Mouse (Mus musculus): ENCODE results near the gene Defb45. TPM values are rescaled to one million over a fixed set of nuclear protein-coding genes. Genes with fewer than 3 reads are reported as not detected.
A peak's percentile ranks its signal among the peaks of the same experiment; 100 is the strongest.

The Defb45 gene
- polyA plus RNA-seq, 1 experiment from 2014 or later: not detected

- Histone ChIP-seq H3K4me3 (peak within 1 kb of the TSS; percentile 51), H3K9ac (peak within 1 kb of the TSS; percentile 65), H3K9me3 (no peaks in the 10 kb centered on the region), H3K27ac (no peak within 1 kb of the TSS), H3K4me2 (peak within 1 kb of the TSS; percentile 91), H3K27me3 (peaks cover 54% of the 10 kb centered on the region), H3K4me1 (peaks cover 14% of the 10 kb centered on the region), H3K36me3 (no peaks in the 10 kb centered on the region)
- WGBS: 1% methylated on average over 59 of the region's 59 CpGs
- peak; percentile 63; the same call in 1 of the 2 replicates for ATAC-seq (ENCODE audit: insufficient number of reproducible peaks, insufficient read depth, low FRiP score, low TSS enrichment, low read depth)
These were observed 27.8 kb upstream of the Defb45 start, which contains the start of gene Rem1 for GRCm38 (mm10) chr2:152626774-152627591. TSS of gene Rem1 (plus strand) at chr2:152626951.

DNA sequence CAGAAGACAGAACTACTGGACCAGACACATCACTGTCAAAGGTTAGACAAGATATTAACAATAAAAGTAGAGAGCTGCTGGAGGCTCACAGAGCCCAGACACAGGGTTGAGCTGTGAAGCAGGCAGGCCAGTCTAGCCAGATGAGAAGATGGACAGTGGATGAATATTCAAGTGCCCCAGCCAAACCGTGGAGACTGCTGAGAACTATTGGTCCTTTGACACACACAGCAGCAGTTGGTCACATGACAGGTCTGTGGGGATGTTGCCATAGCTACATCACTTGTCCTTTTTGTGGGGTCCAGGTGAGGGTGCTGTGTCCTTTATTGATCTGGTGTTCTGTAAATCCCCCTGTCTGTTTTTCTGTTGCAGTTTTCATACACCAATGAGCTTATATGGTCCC, 26.1 kb upstream of the Defb45 start:
- 21% methylated on average over 1 of the region's 1 CpGs for WGBS
- Histone ChIP-seq H3K27me3 (peaks cover 54% of the 10 kb centered on the region), H3K36me3 (no peaks in the 10 kb centered on the region), H3K4me3 (no peak overlapping the region), H3K4me2 (no peak overlapping the region), H3K4me1 (peaks cover 14% of the 10 kb centered on the region), H3K27ac (no peak overlapping the region), H3K9ac (no peak overlapping the region), H3K9me3 (no peaks in the 10 kb centered on the region)
- ATAC-seq (ENCODE audit: insufficient number of reproducible peaks, insufficient read depth, low FRiP score, low TSS enrichment, low read depth): no peak

DNA sequence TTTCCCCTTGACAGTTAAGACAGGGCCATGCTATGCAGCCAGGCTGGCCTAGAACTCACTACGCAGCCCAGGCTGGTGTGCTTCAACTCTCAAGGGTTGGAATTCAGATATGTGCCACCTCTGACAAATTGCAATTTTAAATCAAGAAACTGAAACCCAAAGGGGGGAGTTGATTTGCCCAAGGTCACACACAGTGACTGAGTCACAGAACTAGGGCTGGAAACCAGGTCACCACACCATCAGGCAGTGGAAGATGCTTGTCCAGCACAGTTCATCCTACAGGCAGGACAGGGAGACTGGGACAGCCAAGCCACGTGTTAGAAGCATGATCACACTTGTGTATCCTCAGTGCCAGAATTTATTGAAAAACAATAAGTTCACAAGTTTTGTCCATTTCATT, 25.4 kb upstream of the Defb45 start:
- H3K36me3 ChIP-seq: no peaks in the 10 kb centered on the region
- no peaks in the 10 kb centered on the region for H3K9me3 ChIP-seq
- no peak overlapping the region for H3K4me2 ChIP-seq
- peaks cover 14% of the 10 kb centered on the region for H3K4me1 ChIP-seq
- no peak overlapping the region for H3K9ac ChIP-seq
- 78% methylated on average over 2 of the region's 2 CpGs for WGBS
- H3K27me3 ChIP-seq: peaks cover 52% of the 10 kb centered on the region
- no peak overlapping the region for H3K27ac ChIP-seq
- H3K4me3 ChIP-seq: no peak overlapping the region
- no peak for ATAC-seq (ENCODE audit: insufficient number of reproducible peaks, insufficient read depth, low FRiP score, low TSS enrichment, low read depth)

DNA sequence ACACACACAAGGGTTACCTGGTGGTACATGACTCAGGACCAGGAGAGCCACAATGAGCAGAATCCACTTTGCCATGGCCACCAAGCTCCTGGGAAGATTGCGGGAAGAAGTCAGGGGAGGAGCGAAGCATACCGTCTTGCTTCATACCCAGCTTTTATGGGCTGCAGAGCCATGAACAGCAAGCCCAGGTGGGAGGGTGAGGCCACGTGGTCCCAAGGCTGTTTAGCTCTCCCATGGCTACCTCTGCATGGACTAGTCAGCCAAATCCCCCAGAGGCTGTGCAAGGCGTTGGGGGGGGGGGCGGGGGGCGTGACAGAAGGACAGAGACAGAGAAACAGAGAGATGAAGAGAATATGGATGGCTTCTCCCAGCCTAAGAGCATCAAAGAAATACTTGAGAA, 23.8 kb upstream of the Defb45 start, which contains the start of gene Defb25:
Gene Defb25, minus strand, starts transcription at position 101 of the 400 bp plus-strand sequence.
- Histone ChIP-seq H3K27ac (no peak within 1 kb of the TSS), H3K9me3 (no peaks in the 10 kb centered on the region), H3K4me2 (no peak within 1 kb of the TSS), H3K9ac (no peak within 1 kb of the TSS), H3K27me3 (peaks cover 36% of the 10 kb centered on the region), H3K36me3 (no peaks in the 10 kb centered on the region), H3K4me3 (no peak within 1 kb of the TSS), H3K4me1 (peaks cover 14% of the 10 kb centered on the region)
- no peak for ATAC-seq (ENCODE audit: insufficient number of reproducible peaks, insufficient read depth, low FRiP score, low TSS enrichment, low read depth)
- 82% methylated on average over 7 of the region's 7 CpGs for WGBS

- ATAC-seq (ENCODE audit: insufficient number of reproducible peaks, insufficient read depth, low FRiP score, low TSS enrichment, low read depth): no peak
- Histone ChIP-seq H3K4me2 (no peak overlapping the region), H3K9me3 (no peaks in the 10 kb centered on the region), H3K27me3 (peaks cover 28% of the 10 kb centered on the region), H3K4me3 (no peak overlapping the region), H3K27ac (no peak overlapping the region), H3K36me3 (no peaks in the 10 kb centered on the region), H3K4me1 (peaks cover 12% of the 10 kb centered on the region), H3K9ac (no peak overlapping the region)
- WGBS: 90% methylated on average over 13 of the region's 13 CpGs
These were observed 23.0 kb upstream of the Defb45 start for GRCm38 (mm10) chr2:152622151-152622550.

GRCm38 (mm10) chr2:152620367-152621134, 21.4 kb upstream of the Defb45 start:
- Histone ChIP-seq H3K27me3 (peaks cover 12% of the 10 kb centered on the region), H3K27ac (no peak overlapping the region), H3K9ac (no peak overlapping the region), H3K4me1 (no peaks in the 10 kb centered on the region), H3K9me3 (no peaks in the 10 kb centered on the region), H3K36me3 (no peaks in the 10 kb centered on the region), H3K4me2 (no peak overlapping the region), H3K4me3 (no peak overlapping the region)
- no peak for ATAC-seq (ENCODE audit: insufficient number of reproducible peaks, insufficient read depth, low FRiP score, low TSS enrichment, low read depth)
- 56% methylated on average over 9 of the region's 9 CpGs for WGBS

GRCm38 (mm10) chr2:152617374-152617773, 18.2 kb upstream of the Defb45 start:
- H3K4me2 ChIP-seq: no peak overlapping the region
- H3K36me3 ChIP-seq: no peaks in the 10 kb centered on the region
- no peak overlapping the region for H3K27ac ChIP-seq
- H3K9ac ChIP-seq: no peak overlapping the region
- no peaks in the 10 kb centered on the region for H3K27me3 ChIP-seq
- 57% methylated on average over 5 of the region's 5 CpGs for WGBS
- H3K4me1 ChIP-seq: no peaks in the 10 kb centered on the region
- ATAC-seq (ENCODE audit: insufficient number of reproducible peaks, insufficient read depth, low FRiP score, low TSS enrichment, low read depth): no peak
- no peaks in the 10 kb centered on the region for H3K9me3 ChIP-seq
- H3K4me3 ChIP-seq: no peak overlapping the region

DNA sequence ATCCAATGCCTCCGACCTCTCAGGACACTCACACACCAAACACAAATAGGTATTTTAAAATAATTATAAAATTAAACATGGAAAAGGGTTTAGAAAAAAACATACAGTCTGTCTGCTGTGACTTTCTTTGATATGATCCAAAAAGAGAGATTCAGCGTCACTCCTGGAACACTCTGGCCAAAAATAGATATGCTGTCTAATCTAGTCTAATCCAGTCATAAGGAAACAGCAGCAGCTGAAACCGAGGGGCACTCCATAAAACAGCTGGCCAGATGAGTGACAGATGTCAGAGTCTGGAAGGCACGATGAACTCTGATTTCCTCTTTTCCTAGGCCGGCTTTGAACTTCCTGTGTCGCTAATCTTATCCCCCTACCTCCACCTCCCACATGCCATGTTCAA, 17.3 kb upstream of the Defb45 start:
- H3K27ac ChIP-seq: no peak overlapping the region
- no peak overlapping the region for H3K4me3 ChIP-seq
- WGBS: 67% methylated on average over 6 of the region's 6 CpGs
- H3K36me3 ChIP-seq: no peaks in the 10 kb centered on the region
- H3K27me3 ChIP-seq: no peaks in the 10 kb centered on the region
- H3K4me2 ChIP-seq: no peak overlapping the region
- no peak for ATAC-seq (ENCODE audit: insufficient number of reproducible peaks, insufficient read depth, low FRiP score, low TSS enrichment, low read depth)
- no peaks in the 10 kb centered on the region for H3K9me3 ChIP-seq
- H3K9ac ChIP-seq: no peak overlapping the region
- H3K4me1 ChIP-seq: no peaks in the 10 kb centered on the region

GRCm38 (mm10) chr2:152615563-152615962, 16.4 kb upstream of the Defb45 start:
- no peaks in the 10 kb centered on the region for H3K9me3 ChIP-seq
- H3K27ac ChIP-seq: no peak overlapping the region
- H3K27me3 ChIP-seq: no peaks in the 10 kb centered on the region
- no peak overlapping the region for H3K4me3 ChIP-seq
- no peaks in the 10 kb centered on the region for H3K4me1 ChIP-seq
- 12% methylated on average over 7 of the region's 7 CpGs for WGBS
- no peak overlapping the region for H3K4me2 ChIP-seq
- no peak for ATAC-seq (ENCODE audit: insufficient number of reproducible peaks, insufficient read depth, low FRiP score, low TSS enrichment, low read depth)
- no peaks in the 10 kb centered on the region for H3K36me3 ChIP-seq
- H3K9ac ChIP-seq: no peak overlapping the region

GRCm38 (mm10) chr2:152612193-152612592, 13.0 kb upstream of the Defb45 start:
- 31% methylated on average over 7 of the region's 8 CpGs for WGBS

GRCm38 (mm10) chr2:152608719-152609118, 9.5 kb upstream of the Defb45 start:
- Histone ChIP-seq H3K4me2 (no peak overlapping the region), H3K4me1 (no peaks in the 10 kb centered on the region), H3K36me3 (no peaks in the 10 kb centered on the region), H3K4me3 (no peak overlapping the region), H3K27me3 (no peaks in the 10 kb centered on the region), H3K9ac (no peak overlapping the region), H3K9me3 (no peaks in the 10 kb centered on the region), H3K27ac (no peak overlapping the region)
- ATAC-seq (ENCODE audit: insufficient number of reproducible peaks, insufficient read depth, low FRiP score, low TSS enrichment, low read depth): no peak
- 100% methylated on average over 1 of the region's 1 CpGs for WGBS

More at GRCm38 (mm10) chr2:152612193-152612592, 13.0 kb upstream of the Defb45 start:
- Histone ChIP-seq H3K9ac (no peak overlapping the region), H3K27ac (no peak overlapping the region), H3K27me3 (no peaks in the 10 kb centered on the region), H3K4me2 (no peak overlapping the region; the same call in 1 of the 2 replicates), H3K9me3 (no peaks in the 10 kb centered on the region), H3K4me3 (no peak overlapping the region), H3K36me3 (no peaks in the 10 kb centered on the region), H3K4me1 (no peaks in the 10 kb centered on the region)
- ATAC-seq (ENCODE audit: insufficient number of reproducible peaks, insufficient read depth, low FRiP score, low TSS enrichment, low read depth): no peak

DNA sequence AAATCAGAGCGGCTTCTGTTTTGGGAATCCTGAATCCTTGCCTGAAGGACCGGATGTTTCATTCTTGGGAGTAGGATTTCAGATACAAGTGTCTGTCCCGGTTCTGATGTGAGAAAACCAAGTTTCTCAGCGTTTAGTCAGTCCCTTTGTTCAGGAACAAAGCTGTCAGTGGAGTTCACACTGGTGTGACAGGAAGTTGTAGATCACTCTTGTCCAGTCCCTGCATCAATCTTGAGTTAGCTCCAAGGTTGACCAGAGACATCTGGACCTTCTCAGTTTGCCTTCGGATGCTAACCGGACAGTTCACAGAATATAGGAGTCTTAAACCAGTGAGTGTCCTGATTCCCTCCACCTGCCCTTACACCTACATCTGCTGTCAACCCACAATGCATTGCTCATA, 8.5 kb upstream of the Defb45 start:
- no peak for ATAC-seq (ENCODE audit: insufficient number of reproducible peaks, insufficient read depth, low FRiP score, low TSS enrichment, low read depth)
- Histone ChIP-seq H3K4me3 (no peak overlapping the region), H3K36me3 (no peaks in the 10 kb centered on the region), H3K27me3 (no peaks in the 10 kb centered on the region), H3K9ac (no peak overlapping the region), H3K4me1 (no peaks in the 10 kb centered on the region), H3K27ac (no peak overlapping the region), H3K4me2 (no peak overlapping the region), H3K9me3 (no peaks in the 10 kb centered on the region)
- 67% methylated on average over 6 of the region's 6 CpGs for WGBS
